Mouse (Mus musculus) left cerebral cortex, postnatal 25 days (tissue): ENCODE measurements at regions not wholly inside any gene's neighbourhood (a gene's known extent, or its start where the extent isn't known, plus 50 kb on each side); places are given as distances from the start of the nearest gene placed in this dataset.

ENCODE experiments used
- DNase-seq, 2 experiments: peaks; one replicate each; pipeline ENCODE4 v3.0.0; 2022; ENCODE audit warnings: low spot score in 2 of 2, mixed read lengths in 1 of 2
- intact Hi-C: fragments of 180-260 bp; cut with DNase I; formaldehyde crosslinking; loops from one replicate; pipeline ENCODE4 v1.15.1; 2025

GRCm38 (mm10) chr16:75104894-75105293 is 481.0 kb downstream of the Lipi start:
- intact Hi-C loops, result no loop called here
- DNase-seq, result peak in 1 of 2 experiments; percentile 64

GRCm38 (mm10) chr16:75093163-75093562 is 492.7 kb downstream of the Lipi start:
- no peak for DNase-seq
- intact Hi-C loops, result loop anchor here (5.0 to 10.0 kb wide), 4 partner anchors 64 to 228 kb away; no protein-coding TSS in a partner anchor

- intact Hi-C loops, result loop anchor here (5.0 to 10.0 kb wide), 4 partner anchors 65 to 228 kb away; no protein-coding TSS in a partner anchor
- DNase-seq, result peak; percentile 29 to 68
Observed at GRCm38 (mm10) chr16:75092471-75093130, 493.3 kb downstream of the Lipi start.

GRCm38 (mm10) chr16:75091931-75092330 is 493.9 kb downstream of the Lipi start:
- intact Hi-C loops, result loop anchor here (5.0 to 10.0 kb wide), 4 partner anchors 65 to 227 kb away; no protein-coding TSS in a partner anchor
- DNase-seq, result peak; percentile 16 to 62

- peak; percentile 27 to 49 for DNase-seq
- intact Hi-C loops, result loop anchor here (5.0 to 10.0 kb wide), 4 partner anchors 68 to 225 kb away; no protein-coding TSS in a partner anchor
Observed at GRCm38 (mm10) chr16:75089383-75090035, 496.4 kb downstream of the Lipi start.

GRCm38 (mm10) chr16:75088701-75089100 is 497.2 kb downstream of the Lipi start:
- intact Hi-C loops, result no loop called here
- DNase-seq, result no peak

GRCm38 (mm10) chr16:75065281-75065680 is 520.6 kb downstream of the Lipi start:
- DNase-seq, result no peak
- intact Hi-C loops, result no loop called here

GRCm38 (mm10) chr16:75052953-75053352 is 532.9 kb downstream of the Lipi start:
- intact Hi-C loops, result no loop called here
- no peak for DNase-seq

GRCm38 (mm10) chr16:75045969-75046368 is 539.9 kb downstream of the Lipi start:
- intact Hi-C loops, result no loop called here
- DNase-seq, result no peak
